Mouse (Mus musculus) liver, postnatal 0 days (tissue): ENCODE measurements around the gene Ywhaq.

Experiments
- CTCF ChIP-seq: sonication (generic); IDR thresholded peaks from 2 replicates; pipeline ENCODE4 v1.5.1; 2016; ENCODE audit warnings: antibody characterized with exemption, low read depth
- EP300 ChIP-seq: IDR thresholded peaks from 2 replicates; pipeline ENCODE4 v1.6.1; 2016; ENCODE audit warnings: antibody characterized with exemption, low read depth, mild to moderate bottlenecking

GRCm38 (mm10) chr12:21438750-21439394, 21.4 kb upstream of the Ywhaq start:
- TF ChIP-seq CTCF = no peak
- no peak for TF ChIP-seq EP300
